Mouse (Mus musculus) gastrocnemius, adult 8-10 months (tissue): ENCODE measurements around the gene Sfpq. TPM values are rescaled to one million over a fixed set of nuclear protein-coding genes. Genes with fewer than 3 reads are reported as not detected.

Source experiments
- total RNA-seq, 4 experiments: library from RNA; stranded (reverse); gene quantifications; 2 replicates each; pipeline ENCODE4 v1.2.4; 2022

Sfpq gene
- total RNA-seq, 4 experiments from 2014 or later: 30.0 to 47.7 (median 40.3) TPM

Other genes with a start within 250 kb of the Sfpq start
- gene Zmym4, start 53.2 kb upstream of the Sfpq start, total RNA-seq: 10 to 100 TPM; 14.4 to 22.6 (median 17.8) TPM
- gene Zmym1, start 39.8 kb downstream of the Sfpq start, total RNA-seq: 1 to 10 TPM; 4.4 to 7.8 (median 7.2) TPM
- 1 to 10 TPM; 4.4 to 5.0 (median 4.7) TPM for gene Zmym6, start 56.1 kb downstream of the Sfpq start, total RNA-seq
- gene Tmem35b, start 102.4 kb downstream of the Sfpq start, total RNA-seq: 1 to 10 TPM in 3 of 4 experiments, under 1 TPM in 1; 0.70 to 1.2 (median 1.0) TPM
- under 1 TPM in 3 of 4 experiments, not detected in 1; 0.11 to 0.15 (median 0.13) TPM for gene Dlgap3, start 147.9 kb downstream of the Sfpq start, total RNA-seq
- gene Smim12, start 222.5 kb downstream of the Sfpq start, total RNA-seq: 10 to 100 TPM; 35.4 to 41.1 (median 39.3) TPM